Mouse (Mus musculus) gastrocnemius, adult 8-10 months (tissue): ENCODE measurements around the gene Depdc1b. TPM values are rescaled to one million over a fixed set of nuclear protein-coding genes. Genes with fewer than 3 reads are reported as not detected.

ENCODE experiments used
- DNase-seq, 2 experiments: peaks; one replicate each; pipeline ENCODE4 v3.0.0; 2022; ENCODE audit warnings: low spot score in 2 of 2
- total RNA-seq, 4 experiments: library from RNA; stranded (reverse); gene quantifications; 2 replicates each; pipeline ENCODE4 v1.2.4; 2022

Depdc1b gene
- total RNA-seq, 4 experiments from 2014 or later = not detected

DNA sequence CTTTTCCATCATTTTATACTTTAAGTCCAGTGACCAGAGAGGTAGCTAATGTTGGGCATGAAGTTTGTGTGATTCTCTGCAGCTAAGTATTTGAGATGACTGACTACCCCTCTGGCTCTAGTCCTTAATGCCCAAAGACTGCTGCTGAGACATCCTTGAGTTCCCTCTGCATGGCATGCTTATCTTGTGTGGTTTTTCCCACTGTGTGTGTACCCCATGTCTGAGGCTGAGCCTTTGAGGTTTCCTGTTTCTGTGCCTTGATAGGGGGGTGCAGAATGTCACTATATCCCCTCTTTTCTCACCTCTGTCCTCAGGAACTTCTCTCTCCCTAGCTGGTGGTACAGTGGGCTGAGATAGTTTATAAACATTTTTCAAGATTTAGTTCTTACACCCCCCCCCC lies 119.6 kb downstream of the Depdc1b start:
- DNase-seq = no peak

DNA sequence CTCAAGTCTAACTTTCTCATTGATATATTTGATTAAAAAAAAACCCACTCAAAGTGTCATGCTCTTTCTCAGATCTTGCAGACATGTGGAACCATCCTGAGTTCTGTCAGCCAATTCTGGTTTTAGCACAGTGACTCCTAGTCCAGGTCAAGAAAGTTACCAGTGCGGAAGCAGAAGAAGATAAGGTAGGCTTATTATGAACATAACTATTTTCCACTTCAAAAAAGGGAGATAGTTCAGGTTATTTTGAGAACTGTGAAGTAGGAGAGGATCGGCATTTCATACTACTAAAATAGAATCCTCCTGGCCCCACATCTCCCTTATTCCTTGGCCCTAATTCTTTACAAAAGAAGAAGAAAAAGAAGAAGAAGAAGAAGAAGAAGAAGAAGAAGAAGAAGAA lies 121.3 kb downstream of the Depdc1b start:
- no peak for DNase-seq

DNA sequence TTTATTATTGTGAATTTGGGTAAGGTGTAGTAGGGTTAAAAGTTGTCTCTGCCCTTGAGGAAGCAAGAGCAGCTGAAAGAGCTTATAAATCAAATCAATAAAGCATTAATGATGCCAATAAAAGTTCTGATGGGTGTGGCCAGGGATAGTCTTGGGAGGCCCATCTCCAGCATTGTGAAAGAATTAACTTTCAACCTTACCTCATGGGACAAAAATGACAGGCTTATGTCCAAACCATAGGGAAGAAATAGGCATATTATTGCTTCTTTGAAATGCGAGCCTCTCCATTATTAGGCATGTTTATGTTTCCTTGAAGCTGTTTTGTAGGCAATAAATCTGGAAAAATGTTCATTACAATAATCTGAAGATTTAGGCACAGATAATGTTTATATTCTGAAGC lies 122.9 kb downstream of the Depdc1b start:
- DNase-seq = no peak

DNA sequence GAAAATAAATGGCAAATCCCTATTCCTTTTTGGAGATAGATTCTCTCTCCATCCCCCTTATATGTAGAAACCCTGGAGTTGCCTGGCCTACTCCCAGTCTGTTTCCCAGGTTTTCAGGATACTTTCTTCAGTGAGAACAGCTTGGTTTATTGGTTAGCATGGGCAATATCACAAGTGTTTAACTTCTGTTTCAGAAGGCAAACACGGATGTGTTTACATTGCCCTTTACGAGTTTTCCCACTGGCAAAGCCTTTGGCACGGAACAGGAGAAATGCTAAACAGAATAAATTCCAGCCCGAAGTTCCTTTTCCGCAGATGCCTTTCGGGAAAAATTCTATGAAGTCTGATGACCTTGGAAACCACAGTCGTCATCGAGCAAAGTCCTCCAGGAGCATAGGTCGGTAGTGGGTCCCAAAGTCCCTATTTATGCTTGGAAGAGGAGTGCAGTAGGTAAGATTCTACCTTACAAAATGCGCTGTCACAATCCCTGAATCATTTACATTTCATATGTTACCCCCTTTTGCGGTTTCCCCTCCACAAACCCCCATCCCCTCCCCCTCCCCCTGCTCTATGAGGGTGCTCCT lies 132.3 kb downstream of the Depdc1b start:
- no peak for DNase-seq

DNA sequence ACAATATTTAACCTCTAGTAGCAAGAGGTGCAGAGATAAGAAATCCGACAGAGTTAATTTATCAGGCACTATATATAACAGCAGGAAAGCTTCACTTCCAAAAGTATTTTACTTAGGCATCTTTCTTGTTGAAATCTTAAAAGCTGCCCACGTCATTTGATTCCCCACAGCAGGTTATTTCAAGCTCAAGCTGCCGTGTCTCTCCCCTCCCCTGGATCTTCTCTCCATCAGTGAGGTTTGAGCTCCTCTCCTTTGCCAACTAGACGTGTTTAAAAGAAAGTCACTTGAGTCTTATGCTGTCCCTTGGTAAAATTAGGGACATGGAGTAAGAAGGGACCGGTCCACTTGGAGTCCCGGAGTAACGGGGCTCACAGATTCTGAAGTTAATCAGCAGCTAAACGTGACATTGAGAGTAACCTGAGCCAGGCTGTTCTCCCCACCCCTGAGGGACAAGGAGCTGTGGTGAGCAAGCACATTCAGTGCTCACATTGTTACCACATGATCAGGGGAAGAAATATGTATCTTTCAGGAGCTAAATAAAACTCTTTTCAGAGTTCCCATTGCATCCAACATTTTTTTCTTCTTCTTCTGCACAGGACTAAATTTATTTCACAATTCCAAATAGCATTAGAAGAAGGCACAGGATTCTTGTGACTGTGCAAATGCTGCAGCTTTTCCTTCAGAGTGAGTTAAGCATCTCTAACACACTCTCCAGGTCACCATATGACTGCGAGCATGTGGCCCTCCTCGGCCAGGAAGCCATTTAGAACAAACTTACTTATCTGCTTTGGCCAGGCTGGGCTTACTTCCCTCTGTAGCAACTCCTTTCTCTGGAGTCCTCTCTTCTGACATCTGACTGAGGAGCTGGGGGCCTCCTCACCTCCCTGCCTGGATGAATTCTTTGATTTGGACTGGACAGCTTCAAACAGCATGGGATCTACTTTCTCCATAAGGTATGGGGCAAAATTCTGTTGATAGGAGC lies 133.3 kb downstream of the Depdc1b start, which contains the start of gene Pde4d:
Gene Pde4d (plus strand): TSS at position 833 of the 982 bp plus-strand sequence.
- no peak for DNase-seq

DNA sequence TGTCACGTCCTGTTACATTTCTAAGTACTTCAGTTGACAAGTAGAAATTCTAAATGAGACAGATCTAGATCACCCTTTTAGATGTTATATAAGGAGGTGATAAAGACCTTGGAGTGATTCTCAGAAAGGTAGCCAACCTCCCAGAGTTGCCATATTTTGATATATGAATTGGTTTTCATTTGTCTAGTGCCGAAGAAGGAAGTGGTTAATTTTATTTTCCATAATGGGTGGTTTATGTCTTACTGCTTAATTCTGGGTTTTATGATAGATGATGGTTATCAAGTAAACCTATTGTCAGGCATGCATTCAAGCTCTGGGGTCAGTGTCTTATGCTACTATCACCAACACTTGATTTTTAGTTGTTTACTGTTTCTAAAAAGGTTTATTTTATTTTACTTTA lies 135.0 kb downstream of the Depdc1b start:
- DNase-seq = no peak

DNA sequence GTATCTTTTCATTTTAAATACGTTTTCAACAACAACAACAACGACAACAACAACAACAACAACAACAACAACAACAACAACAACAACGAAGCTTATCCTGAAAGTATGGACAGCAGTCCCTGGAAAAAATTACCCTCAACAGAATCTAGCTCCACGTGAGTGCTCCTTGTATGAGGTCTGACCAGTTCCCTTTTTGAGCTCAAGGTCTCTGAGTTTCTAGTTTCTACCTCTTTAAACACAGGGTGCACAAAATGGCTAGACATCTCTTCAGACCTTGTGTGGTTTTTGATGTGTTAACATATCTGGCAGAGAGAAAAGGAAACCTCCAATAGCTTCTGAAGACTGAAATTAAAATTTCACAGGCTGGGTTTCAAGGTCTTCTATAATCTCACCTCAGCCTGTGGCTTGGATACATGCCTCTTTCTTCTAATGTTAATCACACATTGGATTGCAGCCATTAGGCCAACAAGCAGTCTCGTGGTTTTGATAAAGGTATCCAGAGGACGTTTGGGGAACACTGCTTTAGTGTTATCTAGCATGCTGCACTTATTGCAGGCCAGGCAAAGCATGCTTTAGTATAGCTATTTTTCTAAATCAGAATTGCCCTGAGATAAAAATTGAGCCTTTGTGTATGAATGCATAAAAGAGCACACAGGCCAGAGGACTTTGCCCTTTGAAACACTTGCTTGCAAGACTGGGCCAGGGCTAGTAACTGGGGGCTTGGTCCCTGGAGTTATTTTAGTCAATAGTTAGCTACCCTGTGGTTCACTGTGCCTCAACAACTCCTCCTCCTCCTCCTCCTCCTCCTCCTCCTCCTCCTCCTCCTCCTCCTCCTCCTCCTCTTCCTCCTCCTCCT lies 137.2 kb downstream of the Depdc1b start:
- no peak for DNase-seq

Other genes starting within 250 kb of the Depdc1b start
- gene Ndufaf2, start 157.7 kb upstream of the Depdc1b start, total RNA-seq = 10 to 100 TPM; 13.2 to 16.5 (median 15.2) TPM
- 1 to 10 TPM; 4.9 to 7.0 (median 5.6) TPM for gene Ercc8, start 157.6 kb upstream of the Depdc1b start, total RNA-seq
- gene Elovl7, start 101.9 kb upstream of the Depdc1b start, total RNA-seq = under 1 TPM in 3 of 4 experiments, not detected in 1; 0.11 to 0.19 (median 0.13) TPM
- gene Pde4d, start 133.6 kb downstream of the Depdc1b start, total RNA-seq = 100 to 1,000 TPM; 257 to 339 (median 308) TPM